Mouse (Mus musculus) lung, embryonic 14.5 days (tissue): ENCODE measurements around the gene Ttc9b. TPM values are rescaled to one million over a fixed set of nuclear protein-coding genes. Genes with fewer than 3 reads are reported as not detected.

Experiments used
- ATAC-seq: fragments of 200-750 bp; cut with Nextera tagmentation; 2 replicates; pipeline ENCODE4 v1.8.0; 2017; ENCODE audit warnings: mild to moderate bottlenecking, moderate TSS enrichment, moderate library complexity; ENCODE audit not compliant: insufficient read depth
- DNase-seq: peaks from one replicate; pipeline ENCODE4 v3.0.0-alpha.2; 2015
- H3K27ac ChIP-seq: fragments of 300-500 bp; sonication (generic); 2 replicates; pipeline ENCODE4 v1.5.1; 2014; ENCODE audit warnings: low read depth, mild to moderate bottlenecking, moderate library complexity
- H3K27me3 ChIP-seq: fragments of 300-500 bp; sonication (generic); 2 replicates; pipeline ENCODE4 v1.6.1; 2014; ENCODE audit warnings: low read length, control low read depth; ENCODE audit not compliant: insufficient read depth
- H3K36me3 ChIP-seq: fragments of 300-500 bp; sonication (generic); 2 replicates; pipeline ENCODE4 v1.6.1; 2014; ENCODE audit warnings: control low read depth; ENCODE audit not compliant: insufficient read depth
- H3K4me1 ChIP-seq: fragments of 300-500 bp; sonication (generic); 2 replicates; pipeline ENCODE4 v1.6.1; 2014; ENCODE audit warnings: antibody characterized with exemption, control low read depth; ENCODE audit not compliant: insufficient read depth
- H3K4me2 ChIP-seq: fragments of 300-500 bp; sonication (generic); 2 replicates; pipeline ENCODE4 v1.6.1; 2014; ENCODE audit warnings: mild to moderate bottlenecking
- H3K4me3 ChIP-seq: fragments of 300-500 bp; sonication (generic); 2 replicates; pipeline ENCODE4 v1.5.1; 2014; ENCODE audit warnings: low read depth, low read length
- H3K9ac ChIP-seq: fragments of 300-500 bp; sonication (generic); 2 replicates; pipeline ENCODE4 v1.6.1; 2014
- H3K9me3 ChIP-seq: fragments of 300-500 bp; sonication (generic); 2 replicates; pipeline ENCODE4 v1.6.1; 2016; ENCODE audit warnings: low read depth, low read length, control low read depth
- CTCF ChIP-seq: IDR thresholded peaks from 2 replicates; pipeline ENCODE4 v1.5.1; 2016; ENCODE audit warnings: antibody characterized with exemption, low read depth
- WGBS: fragments of 180-500 bp; shearing (Covaris S2); extraction: QIAGEN DNeasy Blood & Tissue Kit; methylation state at CpG from one replicate; pipeline ENCODE4 v1.1.7; 2014; 5-methylcytosine and 5-hydroxymethylcytosine counted together
- polyA plus RNA-seq: library from polyadenylated mRNA; unstranded; fragments of >200 nt; fragmentation: Nextera tagmentation; extraction: Ambion mirVana; gene quantifications from 2 replicates; pipeline ENCODE4 v1.2.1, GENCODE M21; 2014

Gene Ttc9b
- polyA plus RNA-seq, 1 experiment from 2014 or later = 0.41 TPM

GRCm38 (mm10) chr7:27656600-27656999 lies 2.9 kb downstream of the Ttc9b start:
- no peak for TF ChIP-seq CTCF
- peaks cover 22% of the 10 kb centered on the region; the same call in 1 of the 2 replicates for H3K36me3 ChIP-seq
- no peak for DNase-seq

GRCm38 (mm10) chr7:27657824-27658395 lies 4.2 kb downstream of the Ttc9b start:
- H3K9ac ChIP-seq = no peak overlapping the region
- H3K4me3 ChIP-seq = no peak overlapping the region
- no peaks in the 10 kb centered on the region for H3K4me1 ChIP-seq
- WGBS = 27% methylated on average over 53 of the region's 53 CpGs
- ATAC-seq = no peak
- no peak for DNase-seq
- peaks cover 61% of the 10 kb centered on the region for H3K27me3 ChIP-seq
- H3K4me2 ChIP-seq = no peak overlapping the region
- no peak overlapping the region for H3K27ac ChIP-seq
- TF ChIP-seq CTCF = no peak
- H3K36me3 ChIP-seq = peaks cover 25% of the 10 kb centered on the region; the same call in 1 of the 2 replicates
- no peaks in the 10 kb centered on the region for H3K9me3 ChIP-seq

More at GRCm38 (mm10) chr7:27656600-27656999, 2.9 kb downstream of the Ttc9b start:
- H3K9ac ChIP-seq = no peak overlapping the region
- H3K27ac ChIP-seq = no peak overlapping the region
- no peaks in the 10 kb centered on the region for H3K9me3 ChIP-seq
- H3K4me3 ChIP-seq = no peak overlapping the region
- ATAC-seq = no peak
- 86% methylated on average over 16 of the region's 16 CpGs for WGBS
- H3K4me1 ChIP-seq = no peaks in the 10 kb centered on the region
- H3K4me2 ChIP-seq = no peak overlapping the region
- peaks cover 70% of the 10 kb centered on the region for H3K27me3 ChIP-seq

GRCm38 (mm10) chr7:27658712-27659663 lies 5.3 kb downstream of the Ttc9b start:
- no peak overlapping the region for H3K4me3 ChIP-seq
- H3K9ac ChIP-seq = no peak overlapping the region
- H3K27me3 ChIP-seq = peaks cover 51% of the 10 kb centered on the region
- 61% methylated on average over 14 of the region's 14 CpGs for whole genome bisulfite sequencing
- H3K4me2 ChIP-seq = no peak overlapping the region
- no peak overlapping the region for H3K27ac ChIP-seq
- DNase-seq (no peak), ATAC-seq (no peak)
- H3K4me1 ChIP-seq = no peaks in the 10 kb centered on the region
- H3K36me3 ChIP-seq = peaks cover 27% of the 10 kb centered on the region; the same call in 1 of the 2 replicates
- H3K9me3 ChIP-seq = no peaks in the 10 kb centered on the region
- 0 out of 2 replicates have a peak, but pooled peaks have one; percentile 11 for TF ChIP-seq CTCF

GRCm38 (mm10) chr7:27662038-27662437 lies 8.3 kb downstream of the Ttc9b start:
- Histone ChIP-seq H3K27me3 (peaks cover 22% of the 10 kb centered on the region; the same call in 1 of the 2 replicates), H3K36me3 (peaks cover 27% of the 10 kb centered on the region)
- DNase-seq = no peak

GRCm38 (mm10) chr7:27673064-27673574 lies 19.4 kb downstream of the Ttc9b start:
- Histone ChIP-seq H3K4me3 (peak overlapping the region; percentile 87), H3K4me2 (peak overlapping the region; percentile 99), H3K27me3 (no peaks in the 10 kb centered on the region), H3K9ac (peak overlapping the region; percentile 76), H3K4me1 (peaks cover 12% of the 10 kb centered on the region; the same call in 1 of the 2 replicates), H3K27ac (no peak overlapping the region), H3K9me3 (no peaks in the 10 kb centered on the region), H3K36me3 (0 out of 2 replicates have a peak, but pooled peaks cover 8% of the 10 kb centered on the region)
- DNase-seq (no peak), ATAC-seq (no peak)
- WGBS = 50% methylated on average over 9 of the region's 9 CpGs
- TF ChIP-seq CTCF = 0 out of 2 replicates have a peak, but pooled peaks have one; percentile 10

More at GRCm38 (mm10) chr7:27662038-27662437, 8.3 kb downstream of the Ttc9b start:
- no peak overlapping the region for H3K27ac ChIP-seq
- WGBS = 84% methylated on average over 4 of the region's 4 CpGs
- no peak for ATAC-seq
- no peak overlapping the region for H3K9ac ChIP-seq
- no peak overlapping the region for H3K4me3 ChIP-seq
- no peaks in the 10 kb centered on the region for H3K9me3 ChIP-seq
- TF ChIP-seq CTCF = no peak
- no peak overlapping the region for H3K4me2 ChIP-seq
- H3K4me1 ChIP-seq = no peaks in the 10 kb centered on the region

GRCm38 (mm10) chr7:27673575-27674131 lies 19.9 kb downstream of the Ttc9b start:
- peaks cover 12% of the 10 kb centered on the region; the same call in 1 of the 2 replicates for H3K4me1 ChIP-seq
- no peaks in the 10 kb centered on the region for H3K9me3 ChIP-seq
- H3K36me3 ChIP-seq = 0 out of 2 replicates have a peak, but pooled peaks cover 8% of the 10 kb centered on the region
- peak overlapping the region; percentile 76 for H3K9ac ChIP-seq
- H3K27me3 ChIP-seq = no peaks in the 10 kb centered on the region
- peak; percentile 13; the same call in 1 of the 2 replicates for ATAC-seq
- DNase-seq = peak; percentile 40
- H3K27ac ChIP-seq = no peak overlapping the region
- under 1% methylated on average over 46 of the region's 52 CpGs for WGBS
- H3K4me2 ChIP-seq = peak overlapping the region; percentile 99
- TF ChIP-seq CTCF = no peak
- H3K4me3 ChIP-seq = peak overlapping the region; percentile 87
